27 mouse cellular contexts compared by ENCODE assay signal in the genomic region with DNA sequence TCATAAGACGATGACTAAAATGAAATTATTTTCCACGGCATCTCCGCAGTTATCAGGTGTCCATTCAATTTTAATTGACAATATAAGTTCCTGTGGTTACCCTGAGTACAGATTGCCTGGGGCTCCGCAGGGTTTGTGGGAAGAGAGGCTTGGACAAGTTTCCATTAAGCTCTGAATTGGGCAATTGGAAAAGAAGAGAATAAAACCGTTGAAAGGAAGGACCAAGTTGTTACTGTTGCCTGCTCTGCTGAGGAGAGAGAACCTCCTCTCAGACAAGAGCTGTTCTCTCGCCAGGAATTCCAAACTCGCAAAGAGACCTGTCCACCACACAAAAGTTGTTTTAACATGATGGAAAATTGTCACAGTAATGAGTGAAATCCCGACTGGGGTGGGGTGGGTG. TPM values are rescaled to one million over a fixed set of nuclear protein-coding genes. Genes with fewer than 3 reads are reported as not detected.
A peak's percentile ranks its signal among the peaks of the same experiment; 100 is the strongest.
DNase-seq lines count a peak whose midpoint lies in the region; ATAC-seq lines count a peak whose summit lies in the region.
"Had no signal": no experiment of that assay in that cellular context is flagged by ENCODE, and none has a peak within 500 bp of the region (broad histone marks: within the 10 kb centered on the region; RNA-seq: fewer than 3 reads in every experiment).

No protein-coding gene starts in this region.

- no peak for ATAC-seq in embryonic facial prominence, embryonic 13.5 days (ENCODE audit: insufficient number of reproducible peaks, insufficient read depth, low FRiP score, low TSS enrichment, low read depth)
- ATAC-seq in heart, embryonic 15.5 days (replicated peaks; ENCODE audit: insufficient number of reproducible peaks, insufficient read depth, low FRiP score, low read depth): no peak
- ATAC-seq in midbrain, embryonic 13.5 days: no peak
- ATAC-seq in inflammation-experienced regulatory T-cells, adult 6 months: no peak
- ATAC-seq: liver, embryonic 12.5 days; liver, postnatal 0 days; Patski had no signal

- peaks cover 84% of the 10 kb centered on the region for H3K4me1 ChIP-seq in embryonic facial prominence, embryonic 13.5 days
- H3K4me1 ChIP-seq in embryonic facial prominence, embryonic 10.5 days: peaks cover 88% of the 10 kb centered on the region
- H3K4me1 ChIP-seq in heart, embryonic 15.5 days (replicated peaks): peaks cover 90% of the 10 kb centered on the region
- peaks cover 89% of the 10 kb centered on the region for H3K4me1 ChIP-seq in midbrain, embryonic 13.5 days (replicated peaks)
- H3K4me1 ChIP-seq: megakaryocyte, embryonic 14.5 days had no signal

- H3K9ac ChIP-seq in embryonic facial prominence, embryonic 13.5 days: no peak overlapping the region
- H3K9ac ChIP-seq in heart, embryonic 15.5 days: no peak overlapping the region
- H3K9ac ChIP-seq in midbrain, embryonic 13.5 days (replicated peaks): peak overlapping the region; percentile 70; the same call in 1 of the 2 replicates
- H3K9ac ChIP-seq: forebrain, embryonic 15.5 days; hindbrain, embryonic 13.5 days; liver, embryonic 12.5 days; liver, postnatal 0 days; stomach, embryonic 15.5 days had no signal

- 0 out of 2 replicates have a peak overlapping the region, but pooled peaks have one; percentile 55 for H3K27ac ChIP-seq in embryonic facial prominence, embryonic 13.5 days
- H3K27ac ChIP-seq in embryonic facial prominence, embryonic 10.5 days (replicated peaks): no peak overlapping the region
- peak overlapping the region; percentile 37; the same call in 1 of the 2 replicates for H3K27ac ChIP-seq in heart, embryonic 15.5 days
- peak overlapping the region; percentile 86 for H3K27ac ChIP-seq in midbrain, embryonic 13.5 days
- H3K27ac ChIP-seq: forebrain, embryonic 15.5 days; hindbrain, embryonic 13.5 days; liver, embryonic 12.5 days; stomach, embryonic 15.5 days had no signal

- H3K4me2 ChIP-seq in embryonic facial prominence, embryonic 13.5 days: no peak overlapping the region
- no peak overlapping the region for H3K4me2 ChIP-seq in heart, embryonic 15.5 days
- H3K4me2 ChIP-seq in midbrain, embryonic 13.5 days (replicated peaks): peak overlapping the region; percentile 82
- H3K4me2 ChIP-seq: forebrain, embryonic 15.5 days; hindbrain, embryonic 13.5 days; liver, embryonic 12.5 days; stomach, embryonic 15.5 days had no signal

- intact Hi-C loops in heart, postnatal 14 days (cut with DNase I): no loop called here

- DNase-seq in embryonic facial prominence, embryonic 10.5 days (ENCODE audit: low spot score): no peak
- no peak for DNase-seq in heart, postnatal 14 days
- DNase-seq in testis, postnatal 10 days (ENCODE audit: low spot score): no peak
- DNase-seq: adrenal gland, postnatal 10 days; cerebellum, adult 11 months; cerebellum, adult 9-11 months; embryo, embryonic 11 days; heart, postnatal 4 days; kidney, adult 11 months; kidney, postnatal 14 days; liver, postnatal 0 days; lung, postnatal 4 days; retina, postnatal 1 day; right cerebral cortex, postnatal 14 days; thymus, postnatal 14 days had no signal

- peaks cover 19% of the 10 kb centered on the region for H3K36me3 ChIP-seq in embryonic facial prominence, embryonic 13.5 days
- H3K36me3 ChIP-seq in embryonic facial prominence, embryonic 10.5 days (replicated peaks): peaks cover 42% of the 10 kb centered on the region
- no peaks in the 10 kb centered on the region for H3K36me3 ChIP-seq in heart, embryonic 15.5 days
- no peaks in the 10 kb centered on the region for H3K36me3 ChIP-seq in midbrain, embryonic 13.5 days
- H3K36me3 ChIP-seq: forebrain, embryonic 15.5 days; G1E; liver, embryonic 12.5 days had no signal

- H3K9me3 ChIP-seq in embryonic facial prominence, embryonic 13.5 days: no peaks in the 10 kb centered on the region
- H3K9me3 ChIP-seq in embryonic facial prominence, embryonic 10.5 days: no peaks in the 10 kb centered on the region
- no peaks in the 10 kb centered on the region for H3K9me3 ChIP-seq in heart, embryonic 15.5 days (replicated peaks)
- H3K9me3 ChIP-seq in midbrain, embryonic 13.5 days: no peaks in the 10 kb centered on the region
- H3K9me3 ChIP-seq: forebrain, embryonic 15.5 days; G1E; hindbrain, embryonic 13.5 days; liver, embryonic 12.5 days; megakaryocyte, embryonic 14.5 days; stomach, embryonic 15.5 days had no signal

- H3K27me3 ChIP-seq in embryonic facial prominence, embryonic 13.5 days: no peaks in the 10 kb centered on the region
- no peaks in the 10 kb centered on the region for H3K27me3 ChIP-seq in embryonic facial prominence, embryonic 10.5 days (replicated peaks; ENCODE audit: low read depth, poor library complexity, severe bottlenecking)
- no peaks in the 10 kb centered on the region for H3K27me3 ChIP-seq in heart, embryonic 15.5 days
- H3K27me3 ChIP-seq in midbrain, embryonic 13.5 days: no peaks in the 10 kb centered on the region
- H3K27me3 ChIP-seq: forebrain, embryonic 15.5 days; Patski; stomach, embryonic 15.5 days had no signal

- no peak overlapping the region for H3K4me3 ChIP-seq in embryonic facial prominence, embryonic 13.5 days
- H3K4me3 ChIP-seq in embryonic facial prominence, embryonic 10.5 days: no peak overlapping the region
- H3K4me3 ChIP-seq in heart, embryonic 15.5 days: no peak overlapping the region
- no peak overlapping the region for H3K4me3 ChIP-seq in midbrain, embryonic 13.5 days (replicated peaks)
- H3K4me3 ChIP-seq: erythroblast, embryonic 14.5 days; forebrain, embryonic 15.5 days; hindbrain, embryonic 13.5 days; liver, embryonic 12.5 days; megakaryocyte, embryonic 14.5 days; stomach, embryonic 15.5 days had no signal

- 41% methylated on average over 8 of the region's 8 CpGs for WGBS in embryonic facial prominence, embryonic 13.5 days
- 56% methylated on average over 8 of the region's 8 CpGs for WGBS in embryonic facial prominence, embryonic 10.5 days
- WGBS in heart, embryonic 15.5 days: 55% methylated on average over 8 of the region's 8 CpGs
- 58% methylated on average over 8 of the region's 8 CpGs for WGBS in midbrain, embryonic 13.5 days

RNA-seq across cellular contexts. Expression of gene Tcf7l2, which starts 11.2 kb away (rescaled TPM):
- 142 and 157 TPM in 2 replicates for polyA plus RNA-seq in embryonic facial prominence, embryonic 13.5 days (2015; fragmentation: Nextera tagmentation; extraction: Ambion mirVana)
- 94.5 and 111 TPM in 2 replicates for polyA plus RNA-seq in embryonic facial prominence, embryonic 10.5 days (2016; fragmentation: Nextera tagmentation; extraction: Ambion mirVana)
- polyA plus RNA-seq in heart, embryonic 15.5 days (2015; fragmentation: Nextera tagmentation; extraction: Ambion mirVana): 43.2 and 48.2 TPM in 2 replicates
- total RNA-seq in heart, postnatal 14 days (2021): 10 to 100 TPM; 15.7 to 22.7 TPM
- polyA plus RNA-seq in midbrain, embryonic 13.5 days (2015; fragmentation: Nextera tagmentation; extraction: Ambion mirVana): 584 and 798 TPM in 2 replicates
- 1 to 10 TPM in 1 of 3 experiments, under 1 TPM in 2; 0.75 to 1.0 (median 0.88) TPM for polyA plus RNA-seq in inflammation-experienced regulatory T-cells, adult 6 months (2017; shearing (Covaris generic))

Comparison
In these comparisons a context has a peak if more than half of its experiments do, and no peak if none do; other contexts are left out.
1. RNA of gene Tcf7l2, which starts 11.2 kb away (polyA plus RNA-seq): 584 to 798 TPM in midbrain, embryonic 13.5 days, 142 to 157 TPM in embryonic facial prominence, embryonic 13.5 days, 94.5 to 111 TPM in embryonic facial prominence, embryonic 10.5 days and 43.2 to 48.2 TPM in heart, embryonic 15.5 days; 0.75 to 1.0 TPM in inflammation-experienced regulatory T-cells, adult 6 months; every median in the first group is over 10 times any median in the second.